ENCODE assay signal across 19 mouse cellular contexts in the genomic region with DNA sequence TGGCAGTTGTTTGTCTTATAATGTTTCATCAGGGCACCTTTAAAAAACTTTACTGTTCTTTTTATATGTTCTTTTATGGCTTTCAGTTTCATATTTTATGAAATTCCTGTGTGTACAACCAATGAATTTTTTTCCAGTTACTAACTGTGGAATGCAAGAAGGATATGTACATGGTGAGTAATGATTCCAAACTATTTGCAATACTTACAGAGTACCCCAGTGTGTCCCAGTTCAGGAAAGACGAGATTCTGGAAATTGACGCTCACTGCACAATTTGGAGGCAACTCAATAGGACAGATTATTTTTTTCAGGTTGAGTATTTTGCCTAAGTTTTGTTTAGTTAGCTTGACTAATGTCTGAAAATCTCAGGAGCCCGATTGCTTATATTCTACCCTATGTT.
"Had no signal": no experiment of that assay in that cellular context is flagged by ENCODE, and none has a peak within 500 bp of the region (broad histone marks: within the 10 kb centered on the region; RNA-seq: fewer than 3 reads in every experiment).

No protein-coding gene starts in this region.

- H3K4me3 ChIP-seq: liver, embryonic 15.5 days; lung, embryonic 15.5 days; megakaryocyte, embryonic 14.5 days; midbrain, embryonic 12.5 days; neural tube, embryonic 12.5 days; stomach, embryonic 15.5 days had no signal

- H3K27me3 ChIP-seq: liver, embryonic 15.5 days; lung, embryonic 15.5 days; megakaryocyte, embryonic 14.5 days; midbrain, embryonic 12.5 days; neural tube, embryonic 12.5 days; stomach, embryonic 15.5 days had no signal

- ATAC-seq: liver, postnatal 0 days; lung, postnatal 0 days; midbrain, embryonic 16.5 days had no signal

- H3K27ac ChIP-seq: liver, embryonic 15.5 days; lung, embryonic 15.5 days; macrophage; midbrain, embryonic 12.5 days; neural tube, embryonic 12.5 days; stomach, embryonic 15.5 days; stomach, postnatal 0 days had no signal

- H3K4me1 ChIP-seq: liver, embryonic 15.5 days; lung, embryonic 15.5 days; megakaryocyte, embryonic 14.5 days; midbrain, embryonic 12.5 days; neural tube, embryonic 12.5 days; stomach, embryonic 15.5 days had no signal

- DNase-seq: liver, postnatal 0 days; lung, adult 2 months; lung, postnatal 14 days; lung, postnatal 36 days; midbrain, embryonic 14.5 days; right cerebral cortex, postnatal 14 days; thymus, adult 18-20 months; thymus, postnatal 14 days; thymus, postnatal 36 days had no signal

- H3K4me2 ChIP-seq: liver, embryonic 15.5 days; lung, embryonic 15.5 days; midbrain, embryonic 12.5 days; neural tube, embryonic 12.5 days; stomach, embryonic 15.5 days had no signal

- H3K9ac ChIP-seq: liver, embryonic 15.5 days; liver, postnatal 0 days; lung, embryonic 15.5 days; midbrain, embryonic 12.5 days; neural tube, embryonic 12.5 days; stomach, embryonic 15.5 days had no signal

- H3K36me3 ChIP-seq: liver, embryonic 15.5 days; lung, embryonic 15.5 days; midbrain, embryonic 12.5 days; neural tube, embryonic 12.5 days; stomach, embryonic 15.5 days had no signal

- H3K9me3 ChIP-seq: liver, embryonic 15.5 days; lung, embryonic 15.5 days; midbrain, embryonic 12.5 days; neural tube, embryonic 12.5 days; stomach, embryonic 15.5 days had no signal
